Mouse (Mus musculus): ENCODE results near the gene Mrps27. TPM values are rescaled to one million over a fixed set of nuclear protein-coding genes. Genes with fewer than 3 reads are reported as not detected.

The Mrps27 gene
- total RNA-seq, 4 experiments from 2014 or later = 24.1 to 27.3 (median 26.1) TPM

Other genes starting within 250 kb of the Mrps27 start
- 1 to 10 TPM; 3.1 to 4.1 (median 3.9) TPM for gene Zfp366, start 160.0 kb upstream of the Mrps27 start, total RNA-seq (2022)
- 10 to 100 TPM; 29.8 to 33.5 (median 30.8) TPM for gene Ptcd2, start 81 bp upstream of the Mrps27 start, total RNA-seq (2022)
- gene Map1b, start 171.8 kb downstream of the Mrps27 start, total RNA-seq (2022) = 100 to 1,000 TPM; 564 to 711 (median 629) TPM